Mouse (Mus musculus) kidney, embryonic 14.5 days (tissue): Measurements from ENCODE around the gene Sdc1. TPM values are rescaled to one million over a fixed set of nuclear protein-coding genes. Genes with fewer than 3 reads are reported as not detected.

Source experiments
- ATAC-seq: fragments of 200-750 bp; cut with Nextera tagmentation; 2 replicates; pipeline ENCODE4 v1.8.0; 2017; ENCODE audit warnings: moderate number of reproducible peaks, mild to moderate bottlenecking, moderate TSS enrichment, moderate library complexity; ENCODE audit not compliant: low FRiP score, low TSS enrichment
- H3K27ac ChIP-seq: fragments of 300-500 bp; sonication (generic); 2 replicates; pipeline ENCODE4 v1.5.1; 2014; ENCODE audit warnings: low read depth, mild to moderate bottlenecking, low read length, moderate library complexity, mixed read lengths
- H3K27me3 ChIP-seq: fragments of 300-500 bp; sonication (generic); 2 replicates; pipeline ENCODE4 v1.6.1; 2014; ENCODE audit warnings: mild to moderate bottlenecking, low read length; ENCODE audit not compliant: control insufficient read depth, insufficient read depth
- H3K36me3 ChIP-seq: fragments of 300-500 bp; sonication (generic); 2 replicates; pipeline ENCODE4 v1.6.1; 2014; ENCODE audit warnings: low read length, mixed read lengths; ENCODE audit not compliant: control insufficient read depth, insufficient read depth
- H3K4me1 ChIP-seq: fragments of 300-500 bp; sonication (generic); 2 replicates; pipeline ENCODE4 v1.6.1; 2014; ENCODE audit warnings: low read length, mixed read lengths; ENCODE audit not compliant: control insufficient read depth, insufficient read depth
- H3K4me2 ChIP-seq: fragments of 300-500 bp; sonication (generic); replicated peaks from 2 replicates; pipeline ENCODE4 v1.6.1; 2014; ENCODE audit warnings: low read depth, mild to moderate bottlenecking, low read length
- H3K4me3 ChIP-seq: fragments of 300-500 bp; sonication (generic); 2 replicates; pipeline ENCODE4 v1.5.1; 2014; ENCODE audit warnings: mild to moderate bottlenecking, low read length
- H3K9ac ChIP-seq: fragments of 300-500 bp; sonication (generic); 2 replicates; pipeline ENCODE4 v1.6.1; 2014; ENCODE audit warnings: low read depth, mild to moderate bottlenecking, low read length, moderate library complexity
- H3K9me3 ChIP-seq: fragments of 300-500 bp; sonication (generic); 2 replicates; pipeline ENCODE4 v1.6.1; 2016; ENCODE audit warnings: low read length; ENCODE audit not compliant: control insufficient read depth
- WGBS: fragments of 180-500 bp; shearing (Covaris S2); extraction: QIAGEN DNeasy Blood & Tissue Kit; methylation state at CpG from one replicate; pipeline ENCODE4 v1.1.7; 2014; 5-methylcytosine and 5-hydroxymethylcytosine counted together
- polyA plus RNA-seq: library from polyadenylated mRNA; unstranded; fragments of >200 nt; fragmentation: Nextera tagmentation; extraction: Ambion mirVana; gene quantifications from 2 replicates; pipeline ENCODE4 v1.2.1, GENCODE M21; 2014

Sdc1 gene
- 41.9 and 57.3 TPM in 2 replicates for polyA plus RNA-seq

GRCm38 (mm10) chr12:8770946-8771843 lies at the start of gene Sdc1:
Gene Sdc1 (plus strand): TSS chr12:8771323.
- Histone ChIP-seq H3K36me3 (no peaks in the 10 kb centered on the region), H3K9me3 (no peaks in the 10 kb centered on the region), H3K27me3 (no peaks in the 10 kb centered on the region), H3K4me2 (peak within 1 kb of the TSS; percentile 97), H3K9ac (peak within 1 kb of the TSS; percentile 71), H3K4me1 (peaks cover 12% of the 10 kb centered on the region; the same call in 1 of the 2 replicates), H3K27ac (peak within 1 kb of the TSS; percentile 88), H3K4me3 (peak within 1 kb of the TSS; percentile 75)
- peak; percentile 90 for ATAC-seq
- 1% methylated on average over 65 of the region's 67 CpGs for WGBS

- H3K27me3 ChIP-seq = no peaks in the 10 kb centered on the region
- no peak overlapping the region for H3K27ac ChIP-seq
- H3K9ac ChIP-seq = no peak overlapping the region
- ATAC-seq = no peak
- H3K4me3 ChIP-seq = no peak overlapping the region
- H3K4me2 ChIP-seq = no peak overlapping the region
- no peaks in the 10 kb centered on the region for H3K4me1 ChIP-seq
- H3K36me3 ChIP-seq = peaks cover 63% of the 10 kb centered on the region
- WGBS = 67% methylated on average over 1 of the region's 1 CpGs
- no peaks in the 10 kb centered on the region for H3K9me3 ChIP-seq
Observed at GRCm38 (mm10) chr12:8726890-8727289, 44.2 kb upstream of the Sdc1 start.

GRCm38 (mm10) chr12:8728739-8729138 lies 42.4 kb upstream of the Sdc1 start:
- no peak overlapping the region for H3K4me2 ChIP-seq
- no peaks in the 10 kb centered on the region for H3K4me1 ChIP-seq
- WGBS = 69% methylated on average over 2 of the region's 2 CpGs
- H3K36me3 ChIP-seq = peaks cover 61% of the 10 kb centered on the region
- no peak overlapping the region for H3K27ac ChIP-seq
- H3K9ac ChIP-seq = no peak overlapping the region
- no peak overlapping the region for H3K4me3 ChIP-seq
- no peaks in the 10 kb centered on the region for H3K27me3 ChIP-seq
- H3K9me3 ChIP-seq = no peaks in the 10 kb centered on the region
- ATAC-seq = no peak

- no peaks in the 10 kb centered on the region for H3K27me3 ChIP-seq
- ATAC-seq = no peak
- H3K36me3 ChIP-seq = peaks cover 58% of the 10 kb centered on the region
- H3K4me3 ChIP-seq = no peak overlapping the region
- no peak overlapping the region for H3K9ac ChIP-seq
- H3K9me3 ChIP-seq = peaks cover 7% of the 10 kb centered on the region; the same call in 1 of the 2 replicates
- no peaks in the 10 kb centered on the region for H3K4me1 ChIP-seq
- no peak overlapping the region for H3K27ac ChIP-seq
- WGBS = 91% methylated on average over 2 of the region's 2 CpGs
- H3K4me2 ChIP-seq = no peak overlapping the region
Observed at GRCm38 (mm10) chr12:8753654-8754053, 17.5 kb upstream of the Sdc1 start.

DNA sequence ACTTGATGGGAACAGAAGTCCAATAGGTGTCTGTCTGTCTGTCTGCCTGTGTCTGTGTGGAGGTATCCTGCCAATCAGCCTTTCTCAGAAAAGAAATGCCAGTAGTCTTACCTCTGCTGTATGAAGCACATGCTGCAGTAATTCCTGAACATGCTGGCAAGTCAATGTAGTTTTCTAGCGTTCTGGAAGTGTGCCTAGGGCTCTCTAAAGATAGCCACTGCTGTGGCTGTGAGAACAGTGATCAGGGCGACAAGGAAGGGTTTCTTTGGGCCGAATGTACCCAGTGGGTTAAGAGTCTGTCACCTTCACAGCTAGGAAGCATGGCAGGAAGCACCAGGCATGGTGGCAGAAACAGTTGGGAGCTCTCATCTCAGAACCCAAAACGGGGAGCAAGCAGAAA lies 17.0 kb upstream of the Sdc1 start:
- Histone ChIP-seq H3K27ac (no peak overlapping the region), H3K4me2 (no peak overlapping the region), H3K4me3 (no peak overlapping the region), H3K27me3 (no peaks in the 10 kb centered on the region), H3K4me1 (no peaks in the 10 kb centered on the region), H3K9ac (no peak overlapping the region), H3K9me3 (peaks cover 7% of the 10 kb centered on the region; the same call in 1 of the 2 replicates), H3K36me3 (peaks cover 53% of the 10 kb centered on the region)
- ATAC-seq = no peak
- WGBS = 84% methylated on average over 4 of the region's 4 CpGs

DNA sequence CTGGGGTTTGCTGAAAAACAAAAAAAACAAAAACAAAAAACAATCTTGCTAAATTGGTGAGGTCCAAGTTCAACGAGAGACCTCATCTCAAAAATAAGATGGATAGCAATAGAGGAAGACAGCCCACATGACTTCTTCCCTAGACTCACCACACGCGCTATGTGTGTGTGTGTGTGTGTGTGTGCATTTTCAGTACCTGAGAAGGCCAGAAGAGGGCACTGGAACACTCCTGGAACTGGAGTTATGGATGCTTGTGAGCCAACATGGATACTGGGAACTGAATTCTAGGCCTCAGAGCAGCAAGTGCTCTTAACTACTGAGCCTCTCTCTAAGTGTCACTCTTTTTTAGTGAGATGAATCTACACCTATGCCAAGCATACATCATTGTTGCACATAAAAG lies 13.1 kb upstream of the Sdc1 start:
- no peak overlapping the region for H3K9ac ChIP-seq
- no peaks in the 10 kb centered on the region for H3K27me3 ChIP-seq
- H3K9me3 ChIP-seq = peaks cover 7% of the 10 kb centered on the region; the same call in 1 of the 2 replicates
- H3K4me3 ChIP-seq = no peak overlapping the region
- WGBS = 95% methylated on average over 3 of the region's 3 CpGs
- H3K4me2 ChIP-seq = no peak overlapping the region
- peaks cover 28% of the 10 kb centered on the region for H3K36me3 ChIP-seq
- H3K27ac ChIP-seq = no peak overlapping the region
- peaks cover 6% of the 10 kb centered on the region; the same call in 1 of the 2 replicates for H3K4me1 ChIP-seq
- ATAC-seq = no peak

GRCm38 (mm10) chr12:8759115-8759514 lies 12.0 kb upstream of the Sdc1 start:
- H3K4me2 ChIP-seq = no peak overlapping the region
- no peak overlapping the region for H3K27ac ChIP-seq
- ATAC-seq = no peak
- H3K9me3 ChIP-seq = peaks cover 7% of the 10 kb centered on the region; the same call in 1 of the 2 replicates
- peaks cover 6% of the 10 kb centered on the region; the same call in 1 of the 2 replicates for H3K4me1 ChIP-seq
- H3K4me3 ChIP-seq = no peak overlapping the region
- no peak overlapping the region for H3K9ac ChIP-seq
- peaks cover 17% of the 10 kb centered on the region for H3K36me3 ChIP-seq
- WGBS = 81% methylated on average over 4 of the region's 4 CpGs
- H3K27me3 ChIP-seq = no peaks in the 10 kb centered on the region

GRCm38 (mm10) chr12:8759779-8760178 lies 11.3 kb upstream of the Sdc1 start:
- no peaks in the 10 kb centered on the region for H3K27me3 ChIP-seq
- ATAC-seq = 0 out of 2 replicates have a peak, but pooled peaks have one; percentile 65
- H3K4me1 ChIP-seq = peaks cover 6% of the 10 kb centered on the region; the same call in 1 of the 2 replicates
- no peak overlapping the region for H3K4me3 ChIP-seq
- peaks cover 11% of the 10 kb centered on the region for H3K36me3 ChIP-seq
- H3K9me3 ChIP-seq = peaks cover 7% of the 10 kb centered on the region; the same call in 1 of the 2 replicates
- H3K27ac ChIP-seq = no peak overlapping the region
- H3K4me2 ChIP-seq = no peak overlapping the region
- 37% methylated on average over 6 of the region's 6 CpGs for WGBS
- H3K9ac ChIP-seq = no peak overlapping the region

DNA sequence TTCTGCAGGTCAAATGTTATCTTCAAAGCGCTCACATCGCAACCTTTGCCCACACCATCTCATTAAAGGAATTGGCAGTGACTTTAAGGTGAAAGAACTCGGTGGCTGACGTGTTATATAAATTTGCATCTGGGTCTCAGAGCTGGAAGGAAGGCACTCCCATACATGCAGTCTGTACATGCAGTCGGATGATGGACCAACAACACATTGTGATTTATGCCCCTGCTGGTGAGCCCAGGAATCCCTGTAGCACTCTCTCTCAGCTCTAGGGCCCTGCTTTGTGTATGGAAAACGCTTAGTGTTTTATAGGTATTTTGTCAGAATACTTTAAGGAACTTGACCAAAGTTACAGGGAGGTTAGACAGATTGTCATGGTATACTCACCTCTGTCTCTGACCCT lies 10.6 kb upstream of the Sdc1 start:
- H3K9me3 ChIP-seq = peaks cover 7% of the 10 kb centered on the region; the same call in 1 of the 2 replicates
- no peak overlapping the region for H3K9ac ChIP-seq
- no peak overlapping the region for H3K4me2 ChIP-seq
- no peak for ATAC-seq
- WGBS = 74% methylated on average over 6 of the region's 6 CpGs
- peaks cover 5% of the 10 kb centered on the region; the same call in 1 of the 2 replicates for H3K36me3 ChIP-seq
- H3K27ac ChIP-seq = no peak overlapping the region
- H3K4me3 ChIP-seq = no peak overlapping the region
- peaks cover 6% of the 10 kb centered on the region; the same call in 1 of the 2 replicates for H3K4me1 ChIP-seq
- no peaks in the 10 kb centered on the region for H3K27me3 ChIP-seq
